Mouse (Mus musculus) cerebellum, postnatal 4 days (tissue): ENCODE measurements around the gene Serpina7.

Source experiments
- DNase-seq, 2 experiments: peaks; one replicate each; pipeline ENCODE4 v3.0.0; 2022; ENCODE audit warnings: low spot score in 2 of 2, mixed read lengths in 1 of 2

The Serpina7 gene

GRCm38 (mm10) chrX:139085077-139085476 lies at the start of gene Serpina7:
Serpina7 (minus strand) TSS chrX:139085236.
- DNase-seq: no peak

GRCm38 (mm10) chrX:139134031-139134430 lies 49.0 kb upstream of the Serpina7 start:
- peak in 1 of 2 experiments; percentile 13 for DNase-seq

DNA sequence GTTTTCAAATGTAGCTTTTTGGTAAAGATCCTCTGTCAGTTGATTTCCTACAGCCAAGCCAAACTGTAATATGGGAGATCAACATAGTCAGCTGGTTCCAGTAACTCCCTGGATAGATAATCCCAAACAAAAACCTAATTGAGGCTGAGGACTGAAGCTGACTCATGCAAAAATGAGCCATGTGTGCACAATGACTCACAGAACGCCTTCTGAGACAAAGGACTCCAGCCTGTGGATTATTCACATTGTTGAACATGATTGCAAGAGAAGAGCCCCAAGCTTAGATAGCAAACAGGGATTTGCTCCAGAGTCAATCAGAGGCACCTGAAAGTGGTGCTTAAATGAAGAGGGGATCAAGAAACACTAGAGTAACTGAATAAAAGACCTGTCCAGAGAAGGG lies 12.2 kb upstream of the Serpina7 start:
- no peak for DNase-seq

GRCm38 (mm10) chrX:139085943-139086342 lies 907 bp upstream of the Serpina7 start, which contains the start of gene 4930513O06Rik:
4930513O06Rik (plus strand) TSS chrX:139086243.
- no peak for DNase-seq

- no peak for DNase-seq
These were observed 6.5 kb downstream of the Serpina7 start for GRCm38 (mm10) chrX:139078493-139078892.

- no peak for DNase-seq
These were observed 21.0 kb downstream of the Serpina7 start for GRCm38 (mm10) chrX:139064078-139064477.

DNA sequence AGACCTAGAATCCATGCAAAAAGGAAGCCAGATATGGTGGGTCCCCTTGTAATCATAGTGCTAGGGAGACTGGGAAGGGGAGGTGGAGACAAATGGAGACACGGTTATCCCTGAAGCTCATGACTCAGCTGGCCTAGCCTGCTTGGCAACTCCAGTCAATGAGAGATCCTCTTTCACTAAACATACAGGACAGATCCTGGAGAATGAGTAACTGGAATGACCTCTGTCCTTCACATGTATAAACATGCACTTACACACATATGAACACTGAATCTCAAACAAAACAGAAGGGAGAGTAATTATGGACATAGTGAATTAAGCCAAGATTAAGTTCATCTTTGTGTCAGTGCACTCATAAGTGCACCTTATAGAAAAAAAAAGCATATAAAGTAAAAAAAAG lies 31.9 kb downstream of the Serpina7 start:
- DNase-seq: no peak

GRCm38 (mm10) chrX:139051976-139052375 lies 33.1 kb downstream of the Serpina7 start:
- no peak for DNase-seq

DNA sequence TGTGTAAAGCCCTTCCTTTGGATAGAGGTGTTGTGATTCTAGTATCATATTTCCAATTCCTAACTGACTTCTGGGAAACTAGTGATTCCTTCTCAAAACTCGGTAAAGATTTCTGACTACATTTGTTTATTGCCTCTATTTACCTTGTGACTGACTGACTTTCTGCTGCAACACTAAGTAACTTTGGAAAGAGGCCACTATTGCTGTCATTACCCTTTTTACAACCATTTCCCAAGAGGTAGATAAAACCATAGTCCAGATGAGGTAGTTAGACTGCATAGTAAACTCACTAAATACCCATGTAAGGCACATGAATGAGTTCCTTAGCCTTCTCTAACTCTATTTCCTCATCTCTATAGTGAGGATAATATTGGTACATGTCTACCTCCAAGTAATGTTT lies 43.9 kb downstream of the Serpina7 start:
- DNase-seq: no peak

DNA sequence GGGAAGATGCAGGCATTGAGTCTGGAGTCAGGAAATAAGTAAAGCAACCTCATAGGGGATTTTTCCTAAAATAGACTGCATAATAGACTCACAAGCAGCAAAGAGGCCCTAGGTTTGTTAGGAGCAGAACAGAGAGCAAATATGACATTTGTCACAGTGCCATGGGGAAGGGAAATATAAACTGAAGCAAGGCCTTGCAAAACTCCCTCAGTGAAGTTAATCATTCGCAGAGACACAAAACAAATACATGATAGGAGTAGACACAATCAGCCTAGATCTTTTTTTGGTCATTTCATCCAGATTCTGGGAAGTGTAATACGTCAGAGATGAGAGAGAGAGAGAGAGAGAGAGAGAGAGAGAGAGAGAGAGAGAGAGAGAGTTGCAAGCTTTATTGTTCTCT lies 45.7 kb downstream of the Serpina7 start:
- no peak for DNase-seq

GRCm38 (mm10) chrX:139037666-139038065 lies 47.4 kb downstream of the Serpina7 start:
- peak in 1 of 2 experiments; percentile 2 for DNase-seq
